Mouse (Mus musculus): Measurements from ENCODE around the gene Lrp5.

The Lrp5 gene

GRCm38 (mm10) chr19:3654058-3654457, 32.3 kb downstream of the Lrp5 start:
- DNase-seq: peak; percentile 60

DNA sequence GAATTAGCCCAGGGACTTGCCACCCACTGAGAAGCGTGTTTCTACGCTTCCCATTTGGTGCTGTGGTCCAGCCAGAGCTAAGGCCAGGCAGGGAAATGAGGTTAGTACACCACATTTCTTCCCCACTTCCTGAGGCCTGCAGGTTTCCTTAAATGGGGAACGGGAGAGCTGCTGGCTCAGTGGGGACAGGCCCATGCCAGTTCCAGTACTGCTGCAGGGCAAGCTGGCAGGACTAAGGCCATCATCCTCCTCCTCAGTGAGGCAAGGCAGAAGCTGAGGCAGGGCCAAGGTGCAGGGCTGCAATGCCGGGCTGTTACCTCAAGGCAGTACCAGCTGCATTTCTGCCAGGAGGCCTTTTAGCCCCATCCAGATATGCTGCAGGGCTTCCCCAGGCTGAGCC, 32.9 kb downstream of the Lrp5 start:
- DNase-seq: no peak

- no peak for DNase-seq
Measured at GRCm38 (mm10) chr19:3651989-3652388, 34.4 kb downstream of the Lrp5 start.

DNA sequence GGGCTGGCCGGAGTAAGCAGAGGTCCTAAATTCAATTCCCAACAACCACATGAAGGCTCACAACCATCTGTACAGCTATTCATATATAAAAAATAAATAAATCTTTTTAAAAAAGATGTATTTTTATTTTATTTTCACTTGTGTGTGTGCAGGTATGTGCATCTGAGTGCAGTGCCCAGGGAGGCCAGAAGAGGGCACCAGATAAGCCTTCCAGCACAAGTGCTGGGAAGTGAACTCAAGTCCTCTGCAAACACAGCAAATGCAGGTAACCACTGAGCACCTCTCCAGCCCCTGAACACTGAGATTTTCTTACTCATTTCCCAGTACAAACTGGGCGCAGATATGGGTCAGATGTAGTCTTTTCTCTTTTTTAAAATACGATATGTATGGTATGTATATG, 35.1 kb downstream of the Lrp5 start:
- no peak for DNase-seq

DNA sequence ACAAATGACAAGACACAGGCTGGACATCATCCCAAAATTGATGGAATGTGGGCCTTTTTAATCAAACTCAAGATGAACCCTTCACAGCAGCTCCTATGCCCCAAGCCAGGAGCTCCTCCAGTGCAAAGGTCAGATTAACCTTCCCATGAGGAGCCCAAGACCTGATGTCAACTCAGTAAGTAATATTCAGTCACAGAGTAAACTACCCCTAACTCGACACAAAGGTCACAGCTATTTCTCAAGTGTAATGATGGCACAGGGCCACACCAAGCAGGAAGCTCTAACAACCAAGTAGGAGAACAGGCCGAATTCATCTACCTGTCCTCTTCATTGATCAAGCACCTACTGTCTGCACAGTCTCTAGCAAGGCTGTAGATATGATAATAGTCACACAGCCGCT, 35.9 kb downstream of the Lrp5 start:
- no peak for DNase-seq

DNA sequence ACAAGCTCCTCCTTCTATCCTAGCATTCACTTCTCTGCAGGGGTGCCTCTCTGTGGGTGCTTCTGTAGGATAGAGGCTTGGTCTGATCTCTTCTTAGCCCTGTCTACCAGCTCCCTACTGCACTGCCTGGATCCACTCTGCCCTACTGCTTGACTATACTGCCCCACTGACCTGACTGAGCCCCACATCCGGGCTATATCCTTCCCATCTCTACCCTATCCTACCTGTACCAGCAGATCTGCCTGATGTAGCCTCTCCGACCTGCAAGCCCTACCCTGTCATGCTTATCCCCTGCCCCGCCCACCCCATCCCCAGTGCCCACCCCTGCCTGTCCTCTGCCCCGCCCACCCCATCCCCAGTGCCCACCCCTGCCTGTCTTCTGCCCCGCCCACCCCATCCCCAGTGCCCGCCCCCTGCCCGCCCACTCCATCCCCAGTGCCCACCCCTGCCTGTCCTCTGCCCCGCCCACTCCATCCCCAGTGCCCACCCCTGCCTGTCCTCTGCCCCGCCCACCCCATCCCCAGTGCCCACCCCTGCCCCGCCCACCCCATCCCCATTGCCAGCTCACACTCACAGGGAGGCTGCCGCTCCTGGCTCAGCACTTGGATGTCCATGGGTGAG, 37.4 kb downstream of the Lrp5 start:
- DNase-seq: no peak

DNA sequence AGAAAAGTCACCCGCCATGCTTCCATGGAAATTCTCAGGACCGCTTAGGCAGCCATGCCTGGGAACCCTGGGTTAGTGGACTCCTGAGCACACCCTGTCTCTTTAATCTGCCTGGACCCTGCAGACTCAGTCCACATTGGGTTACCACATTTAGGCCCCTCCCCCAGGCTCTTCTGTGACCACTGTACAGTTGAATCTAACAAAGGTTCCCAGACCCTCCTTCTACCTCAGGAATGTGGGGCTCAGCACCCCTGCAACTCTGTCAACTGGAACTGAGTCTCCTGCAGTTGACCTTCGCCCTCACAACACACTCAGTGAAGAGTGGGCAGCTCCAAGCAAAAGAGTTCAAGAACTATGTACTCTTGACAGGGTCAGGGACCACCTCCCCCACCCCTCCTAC, 38.4 kb downstream of the Lrp5 start:
- DNase-seq: no peak

GRCm38 (mm10) chr19:3645813-3646212, 40.6 kb downstream of the Lrp5 start:
- no peak for DNase-seq

DNA sequence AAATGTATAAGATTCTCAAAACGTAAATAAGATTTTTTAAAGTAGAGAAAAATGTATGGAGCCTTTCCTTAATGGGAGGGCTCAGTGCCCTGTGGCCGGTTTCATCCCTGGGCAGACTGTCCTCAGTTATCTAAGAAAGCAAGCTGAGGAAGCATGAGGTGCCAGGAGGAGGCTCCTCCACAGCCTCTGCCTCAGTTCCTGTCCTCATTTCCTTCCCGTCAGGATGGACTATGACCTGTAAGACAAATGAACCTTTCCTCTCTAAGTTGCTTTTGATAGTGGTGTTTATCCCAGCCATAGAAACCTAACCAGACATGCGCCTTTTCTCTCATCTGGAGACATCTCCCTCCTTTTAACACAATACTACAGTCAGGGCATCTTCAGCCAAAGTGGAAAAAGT, 41.0 kb downstream of the Lrp5 start:
- no peak for DNase-seq

GRCm38 (mm10) chr19:3639561-3639960, 46.8 kb downstream of the Lrp5 start:
- no peak for DNase-seq

GRCm38 (mm10) chr19:3638698-3639097, 47.7 kb downstream of the Lrp5 start:
- peak; percentile 87 for DNase-seq

- no peak for DNase-seq
Measured at GRCm38 (mm10) chr19:3632018-3632417, 54.3 kb downstream of the Lrp5 start.

GRCm38 (mm10) chr19:3631431-3631830, 54.9 kb downstream of the Lrp5 start:
- DNase-seq: no peak

- DNase-seq: no peak
Measured at GRCm38 (mm10) chr19:3630486-3630885, 55.9 kb downstream of the Lrp5 start.

GRCm38 (mm10) chr19:3630027-3630426, 56.3 kb downstream of the Lrp5 start:
- DNase-seq: no peak

DNA sequence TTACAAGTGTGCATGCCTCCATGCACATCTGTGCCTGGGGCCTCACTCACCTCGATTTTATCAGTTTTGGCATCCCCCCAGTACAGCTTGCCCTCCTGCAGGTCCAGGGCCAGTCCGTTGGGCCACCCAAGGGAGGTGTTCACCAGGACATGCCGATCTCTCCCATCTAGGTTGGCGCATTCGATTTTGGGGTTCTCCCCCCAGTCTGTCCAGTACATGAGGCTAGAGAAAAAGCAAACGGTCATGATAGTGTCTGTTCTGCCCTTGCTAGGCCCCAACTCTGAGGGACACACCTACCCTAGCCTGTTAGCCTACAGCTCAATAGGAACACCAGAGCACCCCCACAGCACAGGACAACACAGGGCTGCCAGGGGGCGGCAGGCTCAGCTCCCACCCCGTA, 58.1 kb downstream of the Lrp5 start:
- DNase-seq: no peak

- no peak for DNase-seq
Measured at GRCm38 (mm10) chr19:3625111-3625510, 61.3 kb downstream of the Lrp5 start.

DNA sequence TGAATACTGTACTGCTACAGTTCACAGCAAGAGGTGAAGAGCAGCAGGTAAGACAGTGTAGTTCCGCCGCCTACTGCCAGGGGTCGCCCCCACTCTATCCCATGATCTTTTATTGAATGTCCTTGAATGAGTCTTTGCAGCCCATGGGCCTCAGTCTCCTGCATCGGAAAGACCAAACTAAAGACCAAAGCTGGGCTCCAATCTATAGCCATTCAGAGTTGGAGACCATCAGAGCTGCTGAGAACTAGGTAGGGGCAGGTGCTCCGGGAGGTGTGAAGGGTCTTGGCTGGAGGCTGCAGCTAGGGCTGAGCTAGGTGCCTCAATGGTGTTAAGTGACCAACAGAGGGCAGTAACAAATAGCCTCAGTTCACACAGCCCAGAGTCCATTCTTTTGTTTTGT, 62.5 kb downstream of the Lrp5 start:
- peak; percentile 74 for DNase-seq

- no peak for DNase-seq
Measured at GRCm38 (mm10) chr19:3623294-3623693, 63.1 kb downstream of the Lrp5 start.

DNA sequence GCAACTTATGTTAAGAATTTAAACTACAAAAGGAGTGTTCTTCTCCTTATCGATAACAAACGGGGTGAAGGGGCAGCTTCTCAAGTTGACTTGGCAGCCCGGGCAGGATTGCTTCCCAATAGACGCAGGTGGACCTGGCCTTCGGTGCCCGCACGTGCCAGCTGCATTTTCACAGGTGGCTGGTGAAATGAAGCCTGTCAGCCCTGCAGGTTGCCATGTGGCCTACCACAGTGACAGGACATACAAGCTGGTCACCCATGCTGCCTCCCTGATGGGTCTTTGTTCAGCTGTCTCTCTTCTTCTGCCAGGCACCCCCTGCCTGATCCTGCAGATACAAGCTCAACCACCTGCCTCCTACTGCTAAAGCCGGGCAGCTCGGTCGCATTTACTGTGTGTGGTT, 65.5 kb downstream of the Lrp5 start:
- DNase-seq: no peak

- DNase-seq: no peak
Measured at GRCm38 (mm10) chr19:3619359-3619758, 67.0 kb downstream of the Lrp5 start.

GRCm38 (mm10) chr19:3613991-3614390, 72.4 kb downstream of the Lrp5 start:
- no peak for DNase-seq

GRCm38 (mm10) chr19:3612534-3613273, 73.7 kb downstream of the Lrp5 start:
- DNase-seq: no peak

GRCm38 (mm10) chr19:3611730-3612129, 74.6 kb downstream of the Lrp5 start:
- peak; percentile 57 for DNase-seq

GRCm38 (mm10) chr19:3610886-3611285, 75.5 kb downstream of the Lrp5 start:
- DNase-seq: no peak
